12 mouse cellular contexts compared by ENCODE assay signal in genomic region chr14:93621211-93621610, GRCm38 (mm10).
DNase-seq lines count a peak whose midpoint lies in the region; ATAC-seq and TF ChIP-seq lines count a peak whose summit lies in the region.
"Had no signal": no experiment of that assay in that cellular context is flagged by ENCODE, and none has a peak within 500 bp of the region (broad histone marks: within the 10 kb centered on the region; RNA-seq: fewer than 3 reads in every experiment).

No protein-coding gene starts in this region.

- no peaks in the 10 kb centered on the region for H3K27me3 ChIP-seq in hindbrain, embryonic 11.5 days (ENCODE audit: control insufficient read depth, insufficient read depth, low read length)
- no peaks in the 10 kb centered on the region for H3K27me3 ChIP-seq in hindbrain, embryonic 12.5 days
- H3K27me3 ChIP-seq in lung, postnatal 0 days (replicated peaks; ENCODE audit: insufficient read depth, low read length): no peaks in the 10 kb centered on the region
- H3K27me3 ChIP-seq in intestine, postnatal 0 days (replicated peaks; ENCODE audit: control insufficient read depth, insufficient read depth, low read length): no peaks in the 10 kb centered on the region
- H3K27me3 ChIP-seq: heart, embryonic 15.5 days; limb, embryonic 15.5 days; megakaryocyte, embryonic 14.5 days; stomach, embryonic 15.5 days had no signal

- TF ChIP-seq CTCF in layer of hippocampus, adult 2 months (conservative IDR thresholded peaks at IDR 0.05): no peak
- no peak for TF ChIP-seq CTCF in lung, postnatal 0 days (IDR thresholded peaks at IDR 0.05)
- TF ChIP-seq CTCF in intestine, postnatal 0 days (IDR thresholded peaks at IDR 0.05; ENCODE audit: low read depth): no peak

- H3K9me3 ChIP-seq in hindbrain, embryonic 11.5 days (ENCODE audit: control insufficient read depth, low read length): no peaks in the 10 kb centered on the region
- H3K9me3 ChIP-seq in hindbrain, embryonic 12.5 days (replicated peaks): no peaks in the 10 kb centered on the region
- H3K9me3 ChIP-seq in lung, postnatal 0 days (ENCODE audit: low read length): no peaks in the 10 kb centered on the region
- H3K9me3 ChIP-seq in intestine, postnatal 0 days (ENCODE audit: control insufficient read depth): no peaks in the 10 kb centered on the region
- H3K9me3 ChIP-seq: heart, embryonic 15.5 days; limb, embryonic 15.5 days; megakaryocyte, embryonic 14.5 days; stomach, embryonic 15.5 days had no signal

- WGBS in hindbrain, embryonic 11.5 days: 72% methylated on average over 9 of the region's 9 CpGs
- 66% methylated on average over 9 of the region's 9 CpGs for WGBS in hindbrain, embryonic 12.5 days
- 75% methylated on average over 9 of the region's 9 CpGs for WGBS in lung, postnatal 0 days
- WGBS in intestine, postnatal 0 days: 82% methylated on average over 9 of the region's 9 CpGs

- H3K9ac ChIP-seq in hindbrain, embryonic 11.5 days (ENCODE audit: low read depth, low read length): no peak overlapping the region
- no peak overlapping the region for H3K9ac ChIP-seq in hindbrain, embryonic 12.5 days
- H3K9ac ChIP-seq in lung, postnatal 0 days (replicated peaks; ENCODE audit: low read depth): no peak overlapping the region
- no peak overlapping the region for H3K9ac ChIP-seq in intestine, postnatal 0 days (ENCODE audit: low read depth, low read length)
- H3K9ac ChIP-seq: heart, embryonic 15.5 days; limb, embryonic 15.5 days; stomach, embryonic 15.5 days had no signal

- no peaks in the 10 kb centered on the region for H3K4me1 ChIP-seq in hindbrain, embryonic 11.5 days (replicated peaks; ENCODE audit: control insufficient read depth, insufficient read depth, low read length)
- H3K4me1 ChIP-seq in hindbrain, embryonic 12.5 days: no peaks in the 10 kb centered on the region
- H3K4me1 ChIP-seq in lung, postnatal 0 days (ENCODE audit: insufficient read depth, low read depth, low read length): no peaks in the 10 kb centered on the region
- H3K4me1 ChIP-seq in intestine, postnatal 0 days (replicated peaks; ENCODE audit: control insufficient read depth, insufficient read depth, low read length): no peaks in the 10 kb centered on the region
- H3K4me1 ChIP-seq: heart, embryonic 15.5 days; limb, embryonic 15.5 days; megakaryocyte, embryonic 14.5 days; stomach, embryonic 15.5 days had no signal

- no peak overlapping the region for H3K27ac ChIP-seq in hindbrain, embryonic 11.5 days (ENCODE audit: low read depth, low read length)
- H3K27ac ChIP-seq in hindbrain, embryonic 12.5 days: no peak overlapping the region
- peak overlapping the region; percentile 77 for H3K27ac ChIP-seq in layer of hippocampus, adult 2 months
- no peak overlapping the region for H3K27ac ChIP-seq in lung, postnatal 0 days (ENCODE audit: low read length)
- H3K27ac ChIP-seq in intestine, postnatal 0 days (ENCODE audit: low read depth, low read length): no peak overlapping the region
- H3K27ac ChIP-seq: heart, embryonic 15.5 days; limb, embryonic 15.5 days; stomach, embryonic 15.5 days had no signal

- peak; percentile 3 for DNase-seq in hindbrain, embryonic 11.5 days (ENCODE audit: low spot score)
- DNase-seq in cerebellum, postnatal 14 days: peak; percentile 78 to 79
- DNase-seq in layer of hippocampus, adult 2 months (ENCODE audit: low spot score in 2 of 2): peak; percentile 39 to 42
- peak; percentile 56 to 73 for DNase-seq in right cerebral cortex, postnatal 10 days (ENCODE audit: low spot score in 2 of 2)
- DNase-seq in lung, postnatal 25 days (ENCODE audit: low spot score): no peak
- no peak for DNase-seq in lung, postnatal 0 days (ENCODE audit: low spot score)

- no peak overlapping the region for H3K4me2 ChIP-seq in hindbrain, embryonic 11.5 days (replicated peaks; ENCODE audit: low read depth, low read length)
- no peak overlapping the region for H3K4me2 ChIP-seq in hindbrain, embryonic 12.5 days (replicated peaks)
- no peak overlapping the region for H3K4me2 ChIP-seq in lung, postnatal 0 days (replicated peaks; ENCODE audit: low read depth, low read length)
- no peak overlapping the region for H3K4me2 ChIP-seq in intestine, postnatal 0 days (replicated peaks; ENCODE audit: low read depth)
- H3K4me2 ChIP-seq: heart, embryonic 15.5 days; limb, embryonic 15.5 days; stomach, embryonic 15.5 days had no signal

- no peak for ATAC-seq in hindbrain, embryonic 11.5 days (ENCODE audit: low FRiP score)
- ATAC-seq in hindbrain, embryonic 12.5 days (ENCODE audit: low FRiP score): no peak
- ATAC-seq in lung, postnatal 0 days: no peak
- ATAC-seq in intestine, postnatal 0 days: no peak

- no peak for TF ChIP-seq EP300 in lung, postnatal 0 days (IDR thresholded peaks at IDR 0.05)

- H3K36me3 ChIP-seq in hindbrain, embryonic 11.5 days (ENCODE audit: control insufficient read depth, insufficient read depth, low read length): no peaks in the 10 kb centered on the region
- no peaks in the 10 kb centered on the region for H3K36me3 ChIP-seq in hindbrain, embryonic 12.5 days
- no peaks in the 10 kb centered on the region for H3K36me3 ChIP-seq in lung, postnatal 0 days (ENCODE audit: insufficient read depth, low read length)
- H3K36me3 ChIP-seq in intestine, postnatal 0 days (ENCODE audit: control insufficient read depth, insufficient read depth): no peaks in the 10 kb centered on the region
- H3K36me3 ChIP-seq: heart, embryonic 15.5 days; limb, embryonic 15.5 days; stomach, embryonic 15.5 days had no signal

- no peak overlapping the region for H3K4me3 ChIP-seq in hindbrain, embryonic 11.5 days (ENCODE audit: low read depth, low read length)
- H3K4me3 ChIP-seq in hindbrain, embryonic 12.5 days: no peak overlapping the region
- H3K4me3 ChIP-seq in layer of hippocampus, adult 2 months: peak overlapping the region; percentile 3; the same call in 1 of the 2 replicates
- H3K4me3 ChIP-seq in lung, postnatal 0 days (ENCODE audit: low read depth, low read length): no peak overlapping the region
- H3K4me3 ChIP-seq in intestine, postnatal 0 days (ENCODE audit: low read depth, low read length): no peak overlapping the region
- H3K4me3 ChIP-seq: heart, embryonic 15.5 days; limb, embryonic 15.5 days; megakaryocyte, embryonic 14.5 days; stomach, embryonic 15.5 days had no signal

Comparison
In these comparisons a context has a peak if more than half of its experiments do, and no peak if none do; other contexts are left out.
1. DNase-seq: peak in hindbrain, embryonic 11.5 days (single experiment), cerebellum, postnatal 14 days (2 of 2), layer of hippocampus, adult 2 months (2 of 2) and right cerebral cortex, postnatal 10 days (2 of 2); none in lung, postnatal 25 days (single experiment) and lung, postnatal 0 days (single experiment).